Mouse (Mus musculus) gastrocnemius, postnatal 14 days (tissue): ENCODE data around the gene Zfp385b. TPM values are rescaled to one million over a fixed set of nuclear protein-coding genes. Genes with fewer than 3 reads are reported as not detected.

Source experiments
- DNase-seq: peaks from one replicate; pipeline ENCODE4 v3.0.0; 2021; ENCODE audit warnings: mixed read lengths
- intact Hi-C: fragments of 180-260 bp; cut with DNase I; formaldehyde crosslinking; loops from one replicate; pipeline ENCODE4 v1.15.1; 2025; ENCODE audit warnings: low total_unique reads
- total RNA-seq, 2 experiments: library from RNA; stranded (reverse); gene quantifications; 2 replicates each; pipeline ENCODE4 v1.2.3; 2021

The Zfp385b gene
- total RNA-seq, 2 experiments from 2014 or later, result 3.7 to 4.4 TPM

DNA sequence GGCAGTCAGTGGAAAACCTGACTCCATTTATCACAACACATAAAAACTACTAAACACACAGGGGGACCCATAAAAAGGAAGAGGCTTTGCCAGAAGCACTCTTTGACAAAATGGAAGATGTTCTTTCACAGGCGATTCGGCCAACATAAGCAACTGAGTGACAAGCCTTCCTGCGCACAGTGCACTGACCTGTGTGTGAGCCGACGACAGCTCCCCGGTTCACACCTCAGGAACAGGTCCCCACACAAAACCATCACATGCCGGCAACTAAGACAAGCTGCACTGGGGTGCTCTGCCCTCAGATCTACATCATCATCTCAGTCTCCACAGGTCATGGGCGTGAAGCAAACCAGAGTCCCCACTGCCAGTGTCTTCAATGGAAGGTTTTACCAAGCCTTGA is 375.2 kb downstream of the Zfp385b start:
- DNase-seq, result no peak
- intact Hi-C loops, result no loop called here

DNA sequence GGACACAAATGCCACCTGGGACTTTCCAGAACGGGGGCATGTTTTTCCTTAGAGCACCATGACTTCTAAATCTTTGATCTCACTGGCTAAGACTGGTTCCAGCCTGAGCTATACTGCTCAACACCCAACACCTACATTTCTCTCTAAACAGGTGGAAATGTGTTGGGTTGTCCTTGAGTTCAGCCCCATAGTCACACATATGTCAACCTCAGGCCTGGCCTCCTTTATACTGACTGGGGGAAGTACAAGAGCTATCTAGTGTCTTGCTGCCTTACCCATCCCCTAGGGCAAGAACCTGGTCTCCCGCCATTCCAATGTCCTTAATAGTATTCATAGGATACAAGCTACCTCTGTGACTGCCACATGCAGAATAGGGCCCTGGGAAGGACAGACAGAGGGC is 378.8 kb downstream of the Zfp385b start:
- DNase-seq, result no peak
- intact Hi-C loops, result no loop called here

DNA sequence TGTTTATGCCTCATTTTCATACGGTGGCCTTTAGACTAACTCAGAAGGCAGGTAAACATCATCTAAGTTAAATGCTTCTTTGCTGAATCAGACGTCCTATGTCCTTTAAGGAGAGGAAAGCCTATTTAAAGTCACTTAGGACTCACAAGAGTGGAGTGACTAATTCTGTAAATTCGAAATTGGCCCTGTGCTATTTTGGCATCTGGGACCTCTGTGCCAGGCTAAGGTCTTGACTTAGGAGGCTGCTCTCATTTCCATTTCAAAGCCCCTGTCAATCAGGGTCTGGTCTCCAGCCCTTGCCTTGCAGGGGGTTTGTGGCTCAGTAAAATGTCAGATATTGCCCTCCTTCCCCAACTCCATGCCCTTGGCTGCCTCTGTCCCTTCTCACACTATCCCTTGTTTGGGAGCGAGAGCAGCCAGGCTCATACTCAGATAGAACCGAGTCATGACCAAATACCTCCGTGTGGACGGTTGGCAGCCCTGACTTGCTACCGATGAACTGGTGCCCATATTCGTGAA is 383.1 kb downstream of the Zfp385b start:
- intact Hi-C loops, result no loop called here
- no peak for DNase-seq

DNA sequence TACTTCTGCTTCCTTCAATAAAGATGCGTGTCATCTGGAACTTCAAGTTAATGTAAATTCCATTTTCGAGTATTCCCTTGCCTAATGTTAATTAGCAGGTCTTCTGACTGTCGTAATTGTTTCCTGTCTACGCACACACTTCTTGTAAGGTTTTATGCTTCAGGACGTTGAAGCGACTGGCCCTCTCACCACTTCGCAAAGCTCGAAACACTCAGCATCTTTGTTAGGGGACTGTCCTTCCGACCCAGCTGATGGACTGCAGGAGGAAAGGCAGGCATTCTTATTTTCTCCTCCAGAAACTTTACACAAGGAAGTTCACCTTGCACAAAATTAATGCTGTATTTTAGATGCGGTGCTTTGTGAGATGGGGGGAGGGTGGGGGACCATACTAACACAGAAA is 400.0 kb downstream of the Zfp385b start:
- intact Hi-C loops, result no loop called here

DNA sequence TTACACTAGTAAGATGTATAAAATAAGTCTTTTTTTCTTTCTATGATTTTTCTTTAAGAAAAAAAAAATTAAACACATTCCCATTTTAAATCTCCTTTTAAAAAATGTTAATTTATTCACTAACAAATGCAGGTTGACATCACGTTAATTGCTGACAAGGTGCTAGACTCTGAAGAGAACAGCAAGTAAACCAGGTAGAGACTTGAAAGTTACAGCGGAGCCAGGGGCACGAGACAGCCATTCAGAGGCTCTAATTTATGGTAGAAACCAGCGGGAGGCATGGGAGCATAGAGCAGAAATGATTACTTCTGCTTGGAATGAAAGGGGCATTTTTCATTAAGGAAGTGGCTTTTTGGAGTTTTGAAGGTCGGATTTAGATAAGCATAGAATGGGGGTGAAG is 401.4 kb downstream of the Zfp385b start:
- DNase-seq, result no peak
- intact Hi-C loops, result no loop called here

More for the DNA sequence above, 400.0 kb downstream of the Zfp385b start:
- DNase-seq, result no peak

DNA sequence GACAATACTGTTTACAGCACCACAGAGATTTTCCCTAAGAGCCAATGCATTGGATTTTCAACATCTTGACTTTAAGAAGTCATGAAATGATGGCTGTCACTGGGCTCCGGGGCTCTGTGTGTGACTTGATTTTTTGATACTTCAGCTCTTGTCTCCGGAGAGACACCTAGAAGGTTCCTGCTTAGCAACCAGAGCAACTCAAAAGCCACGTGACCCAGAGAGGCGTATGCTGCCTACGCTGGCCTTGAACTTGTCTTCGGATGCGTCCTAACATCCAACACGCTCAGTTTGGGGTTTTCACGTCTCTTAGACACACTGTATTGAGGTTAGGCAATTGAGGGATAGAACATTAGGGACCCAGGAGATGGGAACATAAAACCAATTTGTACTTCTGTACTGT is 407.3 kb downstream of the Zfp385b start:
- intact Hi-C loops, result no loop called here
- no peak for DNase-seq

DNA sequence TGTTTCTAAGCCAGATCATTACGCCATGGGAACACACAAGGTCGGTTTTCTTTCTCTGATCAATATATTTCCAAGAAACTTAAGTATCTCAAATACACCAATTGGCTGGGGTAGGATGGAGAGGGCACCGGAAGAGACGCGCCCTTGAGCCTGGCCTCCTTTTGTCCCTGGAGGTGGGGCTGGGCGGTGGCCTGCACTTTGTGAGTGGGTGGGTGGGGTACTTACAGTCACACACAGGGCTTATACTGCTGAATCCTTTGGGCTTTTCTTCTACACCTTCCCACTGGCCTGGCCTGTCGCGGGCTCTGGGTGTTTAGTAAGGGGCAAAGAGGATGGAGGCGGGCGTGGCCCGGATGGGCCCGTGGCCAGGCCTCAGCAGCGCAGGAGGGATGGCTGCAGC is 407.8 kb downstream of the Zfp385b start:
- no peak for DNase-seq
- intact Hi-C loops, result no loop called here

DNA sequence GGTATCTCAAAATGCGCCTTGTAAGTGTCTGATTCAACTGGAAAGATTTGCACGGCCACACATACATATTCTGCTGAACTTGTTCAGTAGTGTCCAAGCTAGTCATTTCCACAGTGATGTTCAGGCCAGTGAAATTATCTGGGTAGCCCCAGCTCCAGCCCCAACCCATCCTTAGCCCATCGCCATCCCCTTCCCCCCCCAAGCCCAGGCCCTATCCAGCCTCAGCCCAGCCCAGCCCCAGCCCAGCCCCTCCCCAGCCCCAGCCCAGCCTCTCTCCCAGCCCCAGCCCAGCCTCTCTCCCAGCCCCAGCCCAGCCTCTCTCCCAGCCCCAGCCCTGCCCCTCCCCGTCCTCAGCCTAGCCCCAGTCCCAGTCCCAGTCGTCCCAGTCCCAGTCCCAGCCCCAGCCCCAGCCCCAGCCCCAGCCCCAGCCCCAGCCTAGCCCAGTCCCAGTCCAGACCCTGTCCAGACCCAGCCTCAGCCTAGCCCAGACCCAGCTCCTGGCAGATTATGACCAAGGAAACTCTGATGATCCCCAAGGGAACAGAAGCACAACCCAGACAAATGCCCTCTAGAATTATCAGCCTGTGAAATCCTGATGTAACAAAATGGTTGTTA is 409.8 kb downstream of the Zfp385b start:
- no peak for DNase-seq
- intact Hi-C loops, result no loop called here

DNA sequence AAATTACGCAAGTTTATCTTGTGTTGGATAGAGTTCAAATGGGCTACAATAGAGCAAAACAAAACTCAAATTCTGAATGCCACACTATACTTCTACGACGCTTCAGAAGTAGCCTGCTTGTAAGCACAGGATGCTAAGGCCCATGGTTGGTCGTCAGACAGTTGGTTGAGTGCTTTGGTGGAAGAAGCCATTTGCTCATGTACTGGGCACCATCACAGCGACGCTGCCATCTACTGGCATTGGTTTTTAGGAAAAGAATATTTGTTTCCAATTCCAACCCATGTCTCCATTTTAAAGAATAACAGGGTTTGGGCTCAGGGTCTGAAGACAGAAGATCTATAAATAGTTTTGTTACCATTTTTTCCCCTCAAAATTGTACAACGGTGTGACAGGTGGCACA is 410.5 kb downstream of the Zfp385b start:
- intact Hi-C loops, result no loop called here
- no peak for DNase-seq

DNA sequence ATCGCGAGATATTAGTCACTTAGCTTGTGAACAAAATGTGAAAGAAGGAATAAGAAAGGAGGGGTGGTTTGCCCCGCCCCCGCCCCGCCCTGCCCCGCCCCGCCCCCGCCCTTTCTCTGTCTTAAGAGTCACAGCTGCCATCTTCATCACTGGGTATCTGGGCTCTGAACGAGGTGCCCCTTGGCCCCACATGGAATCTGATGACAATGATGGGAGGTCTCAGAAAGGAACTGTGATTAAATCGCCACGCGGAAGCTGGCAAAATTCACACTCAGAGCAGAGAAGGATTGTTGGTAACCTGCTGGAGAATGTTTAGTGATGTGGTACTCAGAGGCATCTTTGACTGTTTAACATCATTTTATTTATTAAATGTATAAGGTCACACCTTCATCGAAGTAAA is 417.1 kb downstream of the Zfp385b start:
- intact Hi-C loops, result no loop called here
- DNase-seq, result no peak

DNA sequence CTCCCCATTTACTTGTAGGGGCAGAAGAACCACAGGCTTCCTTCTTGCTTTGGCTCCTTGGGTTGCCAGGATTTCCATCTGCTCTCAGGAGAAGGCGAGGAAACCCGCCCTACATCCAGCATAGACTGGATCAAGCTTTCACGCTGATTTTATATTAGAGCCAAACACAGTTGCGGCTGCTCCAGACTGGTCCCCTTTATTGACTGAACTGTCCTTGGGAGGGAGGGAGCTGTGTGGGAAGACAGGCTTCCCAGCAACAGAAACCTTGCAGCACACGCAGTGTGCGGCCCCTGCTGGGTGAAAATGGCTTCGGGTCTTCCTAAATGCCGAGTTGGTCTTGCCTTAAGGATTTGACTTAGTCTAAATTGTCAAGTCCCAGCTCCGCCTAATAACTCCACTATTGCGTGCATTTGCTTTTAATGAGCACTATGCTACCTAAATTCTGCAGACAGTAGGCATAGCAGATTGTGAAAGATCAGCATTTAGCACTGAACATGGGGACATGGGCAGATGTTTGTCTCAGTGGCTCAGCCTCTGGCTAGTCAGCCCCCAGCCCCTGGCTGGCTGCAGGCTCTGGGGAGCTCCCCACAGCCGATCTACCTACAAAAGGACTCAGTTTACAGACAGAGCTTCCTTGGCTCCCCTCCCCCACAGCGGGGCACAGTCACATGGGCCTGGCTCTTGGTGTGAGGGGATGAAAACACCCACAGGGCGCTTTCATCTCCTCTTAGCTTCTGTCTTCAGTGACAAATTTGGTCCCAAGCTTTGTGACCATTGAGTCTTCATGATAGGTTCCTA is 417.8 kb downstream of the Zfp385b start:
- intact Hi-C loops, result no loop called here

DNA sequence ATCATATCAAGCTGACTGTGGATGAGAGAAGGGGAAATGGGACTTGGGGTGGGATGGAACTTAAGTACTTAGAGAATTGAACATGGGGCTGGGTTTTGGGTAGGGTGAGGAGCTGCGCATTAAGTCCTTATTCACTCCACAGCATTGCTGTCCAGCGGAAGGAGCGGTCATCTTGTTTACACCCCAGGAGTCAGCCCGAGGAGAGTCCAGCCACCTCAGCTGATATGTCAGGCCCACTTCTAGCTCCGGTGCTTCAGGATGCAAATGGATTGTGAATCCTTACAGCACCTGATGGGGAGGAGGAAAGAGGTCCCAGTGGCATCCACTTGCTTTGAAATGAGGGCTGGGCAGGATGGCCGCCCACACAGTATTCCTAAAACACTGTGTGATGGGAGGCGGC is 425.6 kb downstream of the Zfp385b start:
- intact Hi-C loops, result no loop called here
- DNase-seq, result no peak

More for the DNA sequence above, 417.8 kb downstream of the Zfp385b start:
- no peak for DNase-seq

DNA sequence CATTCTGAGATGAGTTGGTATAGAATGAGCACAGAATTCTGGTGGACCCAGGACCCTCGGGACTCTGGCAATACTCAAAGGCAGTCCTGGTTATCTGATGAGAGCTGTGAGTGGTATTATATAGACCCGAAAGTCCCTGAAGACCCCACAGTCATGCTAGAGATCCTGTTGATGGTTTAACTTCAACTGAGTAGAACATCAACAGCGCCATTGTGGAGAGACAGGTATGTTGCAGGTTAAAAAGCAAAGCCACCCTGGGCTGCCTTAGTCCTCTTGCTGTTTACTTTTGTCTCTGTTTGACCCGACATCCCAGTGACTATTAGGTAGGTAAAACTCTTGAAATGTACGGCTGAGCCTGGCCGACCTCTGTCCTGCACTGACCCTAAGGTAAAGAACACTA is 431.3 kb downstream of the Zfp385b start:
- intact Hi-C loops, result loop anchor here (2.0 kb wide), 1 partner anchor 321 kb away; no protein-coding TSS in a partner anchor
- DNase-seq, result no peak

DNA sequence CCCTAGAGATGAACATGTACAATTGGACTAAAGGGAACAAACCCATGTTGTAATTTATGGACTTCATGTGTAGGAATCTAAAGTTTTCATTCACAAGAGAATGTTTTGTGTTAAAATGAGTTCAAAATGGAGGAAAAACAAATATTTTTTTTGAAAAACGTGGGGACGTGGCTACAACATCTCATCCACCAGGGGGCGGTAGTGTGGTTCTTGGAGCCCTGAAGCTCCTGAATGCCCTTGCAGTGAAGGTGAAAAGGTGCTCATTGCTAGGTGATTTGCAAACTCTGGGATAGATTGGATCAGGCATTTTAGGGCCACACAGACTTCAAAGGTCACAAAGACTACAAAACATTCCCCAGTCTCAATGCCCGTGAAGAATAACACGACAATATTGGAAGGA is 432.9 kb downstream of the Zfp385b start:
- peak; percentile 30 for DNase-seq
- intact Hi-C loops, result no loop called here

DNA sequence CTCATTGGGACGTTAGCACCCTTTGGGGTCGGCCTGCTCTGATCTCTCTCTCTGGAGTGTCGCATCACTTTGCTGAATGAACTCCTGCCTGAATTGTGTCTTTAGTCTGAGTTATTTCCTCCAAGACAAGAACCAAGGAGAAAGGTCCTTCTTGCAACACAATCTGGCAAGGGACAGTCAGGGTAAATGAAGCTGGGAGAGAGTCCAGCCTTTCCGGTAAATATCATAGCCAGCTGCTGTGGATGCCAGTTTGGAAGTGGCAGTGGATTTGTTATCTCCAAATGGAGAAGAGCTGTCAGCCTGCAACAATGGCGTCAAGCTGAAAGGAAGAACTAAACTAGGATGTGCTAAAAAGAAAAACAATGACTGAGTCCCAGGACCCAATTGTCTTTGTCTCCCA is 436.7 kb downstream of the Zfp385b start:
- intact Hi-C loops, result no loop called here
- no peak for DNase-seq

DNA sequence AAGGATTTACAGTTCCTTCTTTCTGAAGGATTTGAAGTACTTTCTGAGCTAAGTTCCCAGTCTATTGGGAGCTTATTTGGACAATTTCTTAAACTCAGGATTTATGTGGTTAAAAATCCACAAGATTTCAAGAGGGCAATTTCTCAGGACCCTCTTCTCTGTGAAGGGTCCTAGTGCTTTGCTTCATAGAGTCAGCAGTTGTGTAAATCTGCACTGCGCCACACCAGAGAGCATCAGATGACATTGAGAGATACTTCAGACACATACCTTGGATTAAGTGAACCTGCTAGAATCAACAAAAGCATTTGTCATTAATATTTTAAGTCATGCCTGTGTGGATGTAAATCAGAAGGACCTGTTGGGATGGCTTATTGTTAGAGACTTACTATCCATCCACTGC is 439.5 kb downstream of the Zfp385b start:
- no peak for DNase-seq
- intact Hi-C loops, result no loop called here

DNA sequence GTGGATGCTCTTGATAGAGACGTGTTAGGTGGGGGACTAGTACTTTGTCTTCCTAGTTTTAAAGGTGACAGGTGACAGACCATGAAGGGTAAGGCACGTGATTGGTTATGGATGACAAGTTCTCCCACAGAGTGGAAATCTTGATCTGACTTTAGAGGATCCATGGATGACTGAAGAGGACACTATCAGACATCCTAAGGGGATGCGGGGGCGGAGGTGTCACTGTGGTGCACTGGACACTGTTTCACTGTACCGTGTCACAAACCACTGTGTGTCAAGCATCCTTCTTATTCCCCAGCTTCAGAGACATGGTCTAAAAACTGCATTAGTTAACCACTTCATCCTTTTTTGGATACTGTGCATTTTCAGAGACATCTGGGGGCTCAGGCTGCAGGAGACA is 440.1 kb downstream of the Zfp385b start:
- intact Hi-C loops, result no loop called here

DNA sequence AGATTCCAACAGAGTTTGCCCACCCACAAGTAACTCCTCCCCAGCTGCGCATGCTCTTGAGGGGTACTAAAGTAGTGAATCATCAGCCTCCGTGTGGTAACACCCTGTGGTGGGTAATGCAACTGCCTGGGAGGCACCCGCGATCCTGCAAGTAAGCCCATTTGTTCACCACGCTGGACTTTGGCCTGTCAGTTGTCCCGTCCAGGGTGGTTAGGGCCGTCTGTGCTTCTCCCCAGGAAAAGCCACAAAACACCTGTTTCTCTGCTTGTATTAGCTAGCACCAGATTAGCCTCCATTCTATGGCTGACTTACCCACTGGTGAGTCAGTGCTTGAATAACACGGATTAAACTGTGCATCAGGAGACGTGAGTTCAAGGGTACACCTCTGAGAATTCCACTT is 442.6 kb downstream of the Zfp385b start:
- intact Hi-C loops, result no loop called here

More for the DNA sequence above, 440.1 kb downstream of the Zfp385b start:
- no peak for DNase-seq

DNA sequence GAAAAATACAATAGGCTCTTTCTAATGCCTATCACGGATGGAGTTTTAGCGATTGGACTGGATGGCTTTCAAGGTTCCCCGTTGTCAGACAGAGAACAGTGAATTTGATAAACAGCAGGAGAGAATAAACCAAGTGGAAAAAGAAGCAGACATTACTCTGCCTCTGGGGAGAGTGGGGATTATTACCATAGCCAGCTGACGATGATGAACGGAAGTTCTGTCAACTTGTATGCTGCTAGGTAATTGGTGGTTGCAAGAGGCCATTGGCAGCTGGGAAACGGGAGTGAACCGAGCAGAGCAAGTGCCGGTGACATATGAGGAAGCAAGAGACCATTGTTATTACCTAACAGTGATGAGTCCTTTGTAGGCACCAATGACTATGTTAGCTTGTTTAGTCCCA is 444.3 kb downstream of the Zfp385b start:
- intact Hi-C loops, result no loop called here
- no peak for DNase-seq

More for the DNA sequence above, 442.6 kb downstream of the Zfp385b start:
- no peak for DNase-seq

DNA sequence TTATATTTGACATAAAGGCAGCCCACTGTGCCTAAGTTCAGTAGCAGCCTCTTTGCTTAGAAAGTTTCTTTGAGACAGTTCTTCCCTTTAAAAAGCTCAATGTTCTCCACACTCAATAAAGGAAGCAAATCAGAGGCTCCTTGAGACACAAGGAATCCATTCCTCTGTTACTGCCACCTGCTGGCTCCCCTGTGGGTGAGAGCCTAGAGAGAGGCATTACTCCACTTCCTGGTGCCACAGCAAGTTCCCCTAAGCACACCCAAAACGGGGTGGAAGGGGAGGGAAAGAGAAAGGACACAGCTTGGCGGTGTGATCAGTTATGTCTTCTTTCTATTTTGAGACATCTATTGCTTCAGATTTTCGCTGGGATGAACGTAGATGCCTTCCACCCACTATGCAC is 450.3 kb downstream of the Zfp385b start:
- intact Hi-C loops, result no loop called here
- DNase-seq, result no peak
